Mouse (Mus musculus) CH12.LX (cell line): Measurements from ENCODE around the gene Mrpl49. TPM values are rescaled to one million over a fixed set of nuclear protein-coding genes. Genes with fewer than 3 reads are reported as not detected.

ENCODE experiments used
- DNase-seq: peaks from one replicate; pipeline ENCODE4 v3.0.0-alpha.2; 2013; ENCODE audit errors: extremely low read depth
- H3K27ac ChIP-seq: 2 replicates; pipeline ENCODE4 v1.5.1; 2012; ENCODE audit warnings: low read depth, mild to moderate bottlenecking, control low read depth, moderate library complexity; ENCODE audit not compliant: insufficient read depth
- H3K27me3 ChIP-seq: replicated peaks from 2 replicates; pipeline ENCODE3; 2012; ENCODE audit warnings: inconsistent platforms
- H3K36me3 ChIP-seq, 2 experiments: replicated peaks in 1 of 2; 2 replicates each; pipeline versions ENCODE3 to v1.6.1; 2012; ENCODE audit warnings: inconsistent platforms in 1 of 2, low read length in 1 of 2, mild to moderate bottlenecking in 1 of 2, mixed read lengths in 1 of 2, moderate library complexity in 1 of 2; ENCODE audit not compliant: control insufficient read depth in 1 of 2, insufficient read depth in 1 of 2
- H3K4me1 ChIP-seq, 2 experiments: 2 replicates each; pipeline ENCODE4 v1.6.1; 2012; ENCODE audit warnings: inconsistent platforms in 1 of 2, moderate library complexity in 1 of 2; ENCODE audit not compliant: insufficient read depth in 2 of 2, control insufficient read depth in 1 of 2
- H3K4me2 ChIP-seq: 2 replicates; pipeline ENCODE4 v1.6.1; 2012; ENCODE audit warnings: low read depth, mild to moderate bottlenecking, control low read depth; ENCODE audit not compliant: poor library complexity, insufficient read depth, severe bottlenecking
- H3K4me3 ChIP-seq, 3 experiments: fragments of 150-350 bp in 1 of 3; sonication (generic) in 1 of 3; replicated peaks in 1 of 3; 2 replicates each; pipeline versions ENCODE3 to v1.5.1; 2011 to 2012; ENCODE audit warnings: low read depth in 2 of 3, low read length in 2 of 3, mild to moderate bottlenecking in 2 of 3, moderate library complexity in 2 of 3, control low read depth in 1 of 3, improper control_type of control experiment in 1 of 3, inconsistent platforms in 1 of 3, mixed read lengths in 1 of 3; ENCODE audit not compliant: poor library complexity in 1 of 3
- H3K79me2 ChIP-seq: replicated peaks from 2 replicates; pipeline ENCODE4 v1.6.1; 2012; ENCODE audit warnings: mild to moderate bottlenecking, moderate library complexity; ENCODE audit not compliant: control insufficient read depth, poor library complexity, insufficient read depth, severe bottlenecking; ENCODE audit errors: extremely low read depth
- H3K9ac ChIP-seq: 2 replicates; pipeline ENCODE4 v1.6.1; 2012; ENCODE audit warnings: low read depth, mild to moderate bottlenecking, control low read depth, moderate library complexity; ENCODE audit not compliant: insufficient read depth
- H3K9me3 ChIP-seq: replicated peaks from 2 replicates; pipeline ENCODE3; 2012; ENCODE audit warnings: low read length, inconsistent platforms, mixed read lengths
- BHLHE40 ChIP-seq: IDR thresholded peaks from 2 replicates; pipeline ENCODE4 v1.6.1; 2011; ENCODE audit warnings: mild to moderate bottlenecking, low read depth, low read length, improper control_type of control experiment
- CHD1 ChIP-seq: IDR thresholded peaks from 2 replicates; pipeline ENCODE4 v1.6.1; 2012; ENCODE audit warnings: low read depth, low read length, improper control_type of control experiment, inconsistent platforms
- CHD2 ChIP-seq: IDR thresholded peaks from 2 replicates; pipeline ENCODE4 v1.6.1; 2011; ENCODE audit warnings: low read length, improper control_type of control experiment
- CTCF ChIP-seq, 2 experiments: IDR thresholded peaks in 1 of 2; conservative IDR thresholded peaks in 1 of 2; 2 replicates each; pipeline ENCODE4 v1.5.1; 2011 to 2012; ENCODE audit warnings: low read depth in 2 of 2, low read length in 2 of 2, improper control_type of control experiment in 1 of 2, inconsistent platforms in 1 of 2, mild to moderate bottlenecking in 1 of 2, moderate library complexity in 1 of 2
- E2F4 ChIP-seq: IDR thresholded peaks from 2 replicates; pipeline ENCODE4 v1.6.1; 2011; ENCODE audit warnings: low read depth, low read length, improper control_type of control experiment; ENCODE audit not compliant: insufficient replicate concordance
- ELF1 ChIP-seq: IDR thresholded peaks from 2 replicates; pipeline ENCODE4 v1.6.1; 2014; ENCODE audit warnings: low read depth, mild to moderate bottlenecking, inconsistent platforms, low read length, improper control_type of control experiment
- EP300 ChIP-seq: IDR thresholded peaks from 2 replicates; pipeline ENCODE4 v1.6.1; 2011; ENCODE audit warnings: low read length, improper control_type of control experiment
- ETS1 ChIP-seq: conservative IDR thresholded peaks from 2 replicates; pipeline ENCODE4 v1.6.1; 2012; ENCODE audit warnings: low read depth, mild to moderate bottlenecking, inconsistent platforms, low read length, improper control_type of control experiment, moderate library complexity
- GABPA ChIP-seq: IDR thresholded peaks from 2 replicates; pipeline ENCODE4 v1.6.1; 2012; ENCODE audit warnings: low read depth, low read length, improper control_type of control experiment, inconsistent platforms; ENCODE audit not compliant: insufficient replicate concordance
- HCFC1 ChIP-seq: IDR thresholded peaks from 2 replicates; pipeline ENCODE4 v1.6.1; 2012; ENCODE audit warnings: low read depth, mild to moderate bottlenecking, inconsistent platforms, low read length, improper control_type of control experiment
- IRF4 ChIP-seq: IDR thresholded peaks from 2 replicates; pipeline ENCODE4 v1.6.1; 2014; ENCODE audit warnings: low read depth, mild to moderate bottlenecking, inconsistent platforms, low read length, improper control_type of control experiment
- JUN ChIP-seq: IDR thresholded peaks from 2 replicates; pipeline ENCODE4 v1.6.1; 2011; ENCODE audit warnings: low read depth, mild to moderate bottlenecking, low read length, improper control_type of control experiment, moderate library complexity; ENCODE audit not compliant: insufficient read depth
- JUND ChIP-seq: conservative IDR thresholded peaks from 2 replicates; pipeline ENCODE4 v1.6.1; 2011; ENCODE audit warnings: low read depth, low read length, improper control_type of control experiment
- KAT2A ChIP-seq: IDR thresholded peaks from 2 replicates; pipeline ENCODE4 v1.6.1; 2012; ENCODE audit warnings: low read length, improper control_type of control experiment, inconsistent platforms; ENCODE audit not compliant: insufficient replicate concordance
- MAFK ChIP-seq: IDR thresholded peaks from 2 replicates; pipeline ENCODE4 v1.6.1; 2011; ENCODE audit warnings: low read length, improper control_type of control experiment; ENCODE audit not compliant: insufficient replicate concordance
- MAX ChIP-seq: IDR thresholded peaks from 2 replicates; pipeline ENCODE4 v1.6.1; 2011; ENCODE audit warnings: low read length, improper control_type of control experiment
- MAZ ChIP-seq: IDR thresholded peaks from 2 replicates; pipeline ENCODE4 v1.6.1; 2012; ENCODE audit warnings: low read depth, mild to moderate bottlenecking, inconsistent platforms, low read length, improper control_type of control experiment, moderate library complexity
- MEF2A ChIP-seq: IDR thresholded peaks from 2 replicates; pipeline ENCODE4 v1.6.1; 2014; ENCODE audit warnings: low read depth, mild to moderate bottlenecking, inconsistent platforms, low read length, improper control_type of control experiment, borderline replicate concordance
- MXI1 ChIP-seq: IDR thresholded peaks from 2 replicates; pipeline ENCODE4 v1.6.1; 2011; ENCODE audit warnings: mild to moderate bottlenecking, low read depth, low read length, improper control_type of control experiment
- MYC ChIP-seq: IDR thresholded peaks from 2 replicates; pipeline ENCODE4 v1.6.1; 2011; ENCODE audit warnings: low read depth, mild to moderate bottlenecking, improper control_type of control experiment, low read length
- NELFE ChIP-seq: IDR thresholded peaks from 2 replicates; pipeline ENCODE4 v1.6.1; 2011; ENCODE audit warnings: low read depth, low read length, improper control_type of control experiment
- NRF1 ChIP-seq: IDR thresholded peaks from 2 replicates; pipeline ENCODE4 v1.6.1; 2014; ENCODE audit warnings: low read depth, mild to moderate bottlenecking, inconsistent platforms, low read length, improper control_type of control experiment, moderate library complexity
- PAX5 ChIP-seq: IDR thresholded peaks from 2 replicates; pipeline ENCODE4 v1.6.1; 2012; ENCODE audit warnings: low read length, inconsistent platforms, mixed read lengths
- POLR2A ChIP-seq: IDR thresholded peaks from 2 replicates; pipeline ENCODE4 v1.6.1; 2011; ENCODE audit warnings: low read depth, mild to moderate bottlenecking, improper control_type of control experiment, low read length
- POLR2AphosphoS2 ChIP-seq: IDR thresholded peaks from 2 replicates; pipeline ENCODE4 v1.6.1; 2011; ENCODE audit warnings: low read depth, low read length, improper control_type of control experiment
- RAD21 ChIP-seq: IDR thresholded peaks from 2 replicates; pipeline ENCODE4 v1.6.1; 2011; ENCODE audit warnings: low read depth, mild to moderate bottlenecking, low read length, improper control_type of control experiment, moderate library complexity
- RCOR1 ChIP-seq: conservative IDR thresholded peaks from 2 replicates; pipeline ENCODE4 v1.6.1; 2012; ENCODE audit warnings: low read depth, mild to moderate bottlenecking, inconsistent platforms, low read length, improper control_type of control experiment
- SIN3A ChIP-seq: IDR thresholded peaks from 2 replicates; pipeline ENCODE4 v1.6.1; 2012; ENCODE audit warnings: low read length, improper control_type of control experiment, inconsistent platforms
- SMC3 ChIP-seq: IDR thresholded peaks from 2 replicates; pipeline ENCODE4 v1.6.1; 2011; ENCODE audit warnings: low read depth, low read length, improper control_type of control experiment
- TBP ChIP-seq: conservative IDR thresholded peaks from 2 replicates; pipeline ENCODE4 v1.6.1; 2011; ENCODE audit warnings: low read depth, low read length, improper control_type of control experiment
- TCF12 ChIP-seq: IDR thresholded peaks from 2 replicates; pipeline ENCODE4 v1.6.1; 2014; ENCODE audit warnings: low read depth, mild to moderate bottlenecking, inconsistent platforms, low read length, improper control_type of control experiment
- UBTF ChIP-seq: IDR thresholded peaks from 2 replicates; pipeline ENCODE4 v1.6.1; 2012; ENCODE audit warnings: low read depth, mild to moderate bottlenecking, inconsistent platforms, low read length, improper control_type of control experiment, moderate library complexity
- USF1 ChIP-seq: IDR thresholded peaks from 2 replicates; pipeline ENCODE4 v1.6.1; 2014; ENCODE audit warnings: low read depth, mild to moderate bottlenecking, inconsistent platforms, low read length, improper control_type of control experiment
- USF2 ChIP-seq: conservative IDR thresholded peaks from 2 replicates; pipeline ENCODE4 v1.6.1; 2011; ENCODE audit warnings: low read depth, low read length, improper control_type of control experiment
- ZC3H11A ChIP-seq: IDR thresholded peaks from 2 replicates; pipeline ENCODE4 v1.6.1; 2012; ENCODE audit warnings: low read depth, mild to moderate bottlenecking, inconsistent platforms, low read length, improper control_type of control experiment
- ZKSCAN1 ChIP-seq: IDR thresholded peaks from 2 replicates; pipeline ENCODE4 v1.6.1; 2012; ENCODE audit warnings: low read depth, inconsistent platforms, low read length, improper control_type of control experiment, borderline replicate concordance
- ZMIZ1 ChIP-seq: IDR thresholded peaks from 2 replicates; pipeline ENCODE4 v1.6.1; 2012; ENCODE audit warnings: low read depth, mild to moderate bottlenecking, inconsistent platforms, low read length, improper control_type of control experiment
- ZNF384 ChIP-seq: IDR thresholded peaks from 2 replicates; pipeline ENCODE4 v1.6.1; 2012; ENCODE audit warnings: low read depth, low read length, improper control_type of control experiment, inconsistent platforms
- dilution Hi-C: fragments of 300-500 bp; cut with MboI; formaldehyde crosslinking; loops from 2 replicates; pipeline ENCODE4 v1.14.3; 2020; ENCODE audit warnings: low sequenced_read_pairs; ENCODE audit not compliant: extremely low pct_unique_long_range_greater_than_20kb, extremely low pct_ligation_motif_present
- in situ Hi-C: fragments of 300-500 bp; cut with MboI; formaldehyde crosslinking; loops from 3 replicates; pipeline ENCODE4 v1.14.3; 2019; ENCODE audit warnings: low sequenced_read_pairs, low pct_ligation_motif_present, low pct_unique_long_range_greater_than_20kb, mixed read lengths
- polyA plus RNA-seq: library from polyadenylated mRNA; unstranded; fragments of >175 nt; gene quantifications from 2 replicates; pipeline ENCODE4 v1.2.1, GENCODE M21; 2012; ENCODE audit warnings: low read depth; ENCODE audit not compliant: insufficient read length
- total RNA-seq, 2 experiments: library from RNA; depleted of rRNA; stranded (reverse); fragments of 300-350 nt in 1 of 2; fragments of >200 nt in 1 of 2; gene quantifications; 2 replicates each; pipeline ENCODE4 v1.2.3; 2012 to 2014

Gene Mrpl49
- total and polyA plus RNA-seq, 3 experiments = 37.4 to 66.6 (median 59.0) TPM

DNA sequence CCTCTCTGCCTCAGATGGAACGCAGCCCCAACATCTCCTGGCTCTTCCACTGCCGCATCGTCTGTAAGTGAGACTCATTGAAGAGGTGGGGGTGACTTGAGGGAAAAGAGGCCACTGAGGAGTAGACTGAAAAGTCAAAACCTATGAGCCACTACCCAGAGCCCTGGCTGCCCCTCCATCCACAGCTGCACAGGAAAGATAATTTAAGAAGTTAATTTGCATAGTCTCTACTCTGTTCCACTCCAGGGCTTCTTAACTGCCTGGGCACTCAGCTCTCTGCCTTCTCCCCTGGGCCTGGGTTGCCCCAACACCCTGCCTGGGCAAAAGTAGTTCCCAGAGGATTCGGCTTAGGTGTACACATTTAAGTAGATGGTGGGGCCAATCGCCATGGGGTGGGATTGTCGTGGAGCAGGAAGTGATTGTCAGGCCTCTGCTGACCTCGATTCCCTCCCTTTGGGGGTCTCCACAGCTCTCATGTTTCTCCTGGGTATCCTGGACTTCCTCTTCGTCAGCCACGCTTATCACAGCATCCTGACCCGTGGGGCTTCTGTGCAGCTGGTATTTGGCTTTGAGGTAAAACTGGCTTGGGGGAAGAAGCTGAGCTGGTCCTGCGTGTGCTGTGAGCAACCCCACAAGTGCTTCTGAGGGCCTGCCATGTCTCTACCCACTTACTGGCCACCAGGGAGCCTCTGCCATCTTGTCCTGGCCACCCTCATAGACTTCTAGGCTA is 8.7 kb downstream of the Mrpl49 start:
- dilution Hi-C loops = no loop called here
- in situ Hi-C loops = no loop called here
- DNase-seq = peak; percentile 83
- peak; percentile 66 for TF ChIP-seq POLR2A
- TF ChIP-seq USF1 = no peak
- peak; percentile 31; the same call in 1 of the 2 replicates for TF ChIP-seq POLR2AphosphoS2
- TF ChIP-seq RAD21 = no peak
- TF ChIP-seq ZNF384 = no peak
- peak; percentile 41 for TF ChIP-seq ETS1
- TF ChIP-seq MAFK = no peak
- no peak for TF ChIP-seq CHD1
- no peak for TF ChIP-seq ZC3H11A
- TF ChIP-seq RCOR1 = no peak
- peak; percentile 75 for TF ChIP-seq SIN3A
- TF ChIP-seq MAZ = peak; percentile 59; the same call in 1 of the 2 replicates
- TF ChIP-seq NRF1 = peak; percentile 33; the same call in 1 of the 2 replicates
- TF ChIP-seq CTCF (conservative IDR thresholded peaks at IDR 0.05 in 1 of 2, IDR thresholded peaks at IDR 0.05 in 1 of 2; ENCODE audit: low read depth in 2 of 2, low read length in 2 of 2) = no peak
- peak; percentile 92 for TF ChIP-seq MEF2A
- TF ChIP-seq USF2 = no peak
- TF ChIP-seq ZKSCAN1 = no peak
- TF ChIP-seq MAX = no peak
- no peak for TF ChIP-seq GABPA
- peak; percentile 81 for TF ChIP-seq TBP
- TF ChIP-seq ELF1 = peak; percentile 40; the same call in 1 of the 2 replicates
- no peak for TF ChIP-seq E2F4
- TF ChIP-seq HCFC1 = no peak; the same call in 1 of the 2 replicates
- TF ChIP-seq UBTF = no peak
- no peak for TF ChIP-seq MXI1
- 0 out of 2 replicates have a peak, but pooled peaks have one; percentile 60 for TF ChIP-seq MYC
- 0 out of 2 replicates have a peak, but pooled peaks have one; percentile 13 for TF ChIP-seq IRF4
- no peak for TF ChIP-seq NELFE
- no peak; the same call in none of the 2 replicates for TF ChIP-seq ZMIZ1
- no peak for TF ChIP-seq JUN
- peak; percentile 90 for TF ChIP-seq TCF12
- TF ChIP-seq BHLHE40 = 0 out of 2 replicates have a peak, but pooled peaks have one; percentile 6
- no peak for TF ChIP-seq JUND
- peak; percentile 80 for TF ChIP-seq EP300
- no peak for TF ChIP-seq PAX5
- TF ChIP-seq SMC3 = no peak
- peak; percentile 33; the same call in 1 of the 2 replicates for TF ChIP-seq CHD2
- TF ChIP-seq KAT2A = no peak
- peak overlapping the region; percentile 82 to 99 (median 98) for H3K4me3 ChIP-seq
- peak overlapping the region; percentile 99 for H3K27ac ChIP-seq
- peaks cover 55 to 59% of the 10 kb centered on the region in 2 experiments for H3K36me3 ChIP-seq
- peaks cover 56% of the 10 kb centered on the region for H3K79me2 ChIP-seq
- no peaks in the 10 kb centered on the region for H3K9me3 ChIP-seq
- peaks cover 37 to 66% of the 10 kb centered on the region in 2 experiments for H3K4me1 ChIP-seq
- peak overlapping the region; percentile 93 for H3K4me2 ChIP-seq
- H3K27me3 ChIP-seq = no peaks in the 10 kb centered on the region
- peak overlapping the region; percentile 97 for H3K9ac ChIP-seq
